Mouse (Mus musculus) ovary, postnatal 10 days (tissue): ENCODE results near the gene Camk2d.
A peak's percentile ranks its signal among the peaks of the same experiment; 100 is the strongest.

Experiments
- DNase-seq: peaks from one replicate; pipeline ENCODE4 v3.0.0; 2022; ENCODE audit warnings: low spot score

Gene Camk2d

DNA sequence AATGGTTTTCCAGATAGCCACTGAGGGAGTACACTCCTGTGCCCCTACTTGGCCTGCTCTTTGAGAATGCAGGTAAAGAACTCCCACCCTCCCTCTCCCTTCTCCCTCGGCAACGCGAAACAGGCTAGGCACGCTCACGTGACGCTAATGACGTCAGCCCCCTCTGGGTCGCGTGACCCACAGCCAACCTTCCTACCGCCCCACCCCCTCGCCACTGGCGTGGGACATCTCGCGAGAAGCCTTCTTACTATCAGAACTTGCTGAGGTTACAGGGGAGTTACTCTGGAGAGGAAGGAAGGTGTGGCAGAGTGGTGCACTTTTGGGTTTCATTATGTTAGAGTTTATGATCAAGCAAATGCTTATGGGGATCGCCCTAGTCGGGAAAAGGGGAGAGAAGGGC lies at the start of gene Camk2d:
Gene Camk2d, plus strand, starts transcription at position 217 of the 400 bp plus-strand sequence.
- DNase-seq = peak; percentile 75

DNA sequence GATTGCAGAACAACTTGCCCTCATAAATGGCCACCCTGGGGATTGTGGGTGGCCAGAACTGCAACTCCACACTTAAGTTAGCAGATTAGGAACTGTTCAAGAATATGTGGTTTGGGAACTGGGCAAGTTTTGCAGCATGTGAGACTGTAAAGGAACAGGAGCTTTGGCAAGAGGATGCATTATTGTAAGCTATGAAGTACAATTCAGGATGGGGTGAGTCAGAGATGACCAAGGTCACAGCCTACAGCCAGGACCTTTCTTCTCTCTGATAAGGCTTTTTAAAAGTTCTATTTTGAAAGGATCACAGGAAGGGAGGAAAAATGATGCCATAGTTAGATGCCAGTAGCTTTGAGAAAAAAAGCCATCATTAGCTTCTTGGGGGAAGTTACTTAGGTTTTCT lies 48.2 kb upstream of the Camk2d start:
- no peak for DNase-seq

DNA sequence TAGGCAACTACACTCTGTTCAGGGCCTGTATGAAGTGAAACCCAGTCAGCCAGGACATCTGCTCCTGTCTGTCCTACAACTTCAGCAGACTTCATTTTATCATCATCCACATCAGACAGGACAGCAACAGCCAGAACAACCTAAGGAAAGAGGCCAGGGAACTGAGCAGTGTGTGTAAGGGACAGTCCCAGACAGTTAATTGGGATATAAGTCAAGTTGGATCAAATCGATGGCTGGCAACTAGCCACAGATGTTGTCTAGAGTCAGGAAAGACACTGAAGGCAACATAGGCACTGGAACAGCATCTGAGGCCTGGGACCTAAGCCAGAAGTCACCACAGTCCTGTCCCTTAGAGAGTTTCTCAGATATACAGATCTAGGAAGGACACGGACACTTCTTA lies 32.5 kb upstream of the Camk2d start:
- DNase-seq = no peak

- DNase-seq = no peak
These were observed 25.5 kb upstream of the Camk2d start for GRCm38 (mm10) chr3:126570628-126571027.

DNA sequence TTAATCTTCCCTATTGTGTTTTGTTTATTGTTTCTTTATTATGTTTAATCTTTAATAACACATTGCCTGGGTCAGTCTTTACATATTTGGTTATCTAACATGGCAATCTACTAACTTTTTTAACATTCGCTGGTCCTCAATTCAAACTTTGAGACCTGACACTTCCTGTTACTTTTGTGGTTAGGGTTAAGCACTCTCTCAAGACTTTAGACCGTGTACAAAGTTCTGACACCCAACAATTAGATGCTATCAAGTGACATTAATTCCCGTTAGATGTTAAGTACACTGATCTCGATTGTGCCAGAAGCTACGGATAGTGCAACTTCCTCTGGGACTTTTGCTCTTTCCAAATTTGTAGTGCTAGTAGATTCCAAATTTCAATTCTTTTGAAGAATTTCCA lies 23.2 kb upstream of the Camk2d start:
- no peak for DNase-seq

- DNase-seq = no peak
These were observed 20.2 kb upstream of the Camk2d start for GRCm38 (mm10) chr3:126575927-126576326.

GRCm38 (mm10) chr3:126586134-126586533 lies 10.0 kb upstream of the Camk2d start:
- no peak for DNase-seq

DNA sequence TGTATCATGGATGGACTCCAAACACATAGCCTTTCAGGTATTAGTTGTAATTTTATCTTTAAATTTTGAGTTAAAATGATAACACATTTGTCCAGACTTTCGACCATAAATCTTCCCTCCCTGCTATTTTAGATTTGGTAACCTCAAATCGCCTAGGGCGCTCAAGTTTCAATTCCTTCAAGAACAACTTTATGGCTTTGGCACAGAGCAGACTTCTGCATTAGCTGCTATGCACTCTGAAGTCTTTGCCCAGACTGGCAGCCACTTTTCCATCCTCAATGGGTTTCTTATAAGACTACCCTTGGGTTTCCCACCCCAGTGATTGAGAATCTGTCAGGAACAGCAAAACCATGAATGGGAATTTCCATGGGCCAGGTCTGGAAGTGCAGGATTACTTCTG lies 8.6 kb upstream of the Camk2d start:
- no peak for DNase-seq

GRCm38 (mm10) chr3:126589556-126589955 lies 6.5 kb upstream of the Camk2d start:
- DNase-seq = no peak

- no peak for DNase-seq
These were observed 646 bp upstream of the Camk2d start for GRCm38 (mm10) chr3:126595456-126595855.

DNA sequence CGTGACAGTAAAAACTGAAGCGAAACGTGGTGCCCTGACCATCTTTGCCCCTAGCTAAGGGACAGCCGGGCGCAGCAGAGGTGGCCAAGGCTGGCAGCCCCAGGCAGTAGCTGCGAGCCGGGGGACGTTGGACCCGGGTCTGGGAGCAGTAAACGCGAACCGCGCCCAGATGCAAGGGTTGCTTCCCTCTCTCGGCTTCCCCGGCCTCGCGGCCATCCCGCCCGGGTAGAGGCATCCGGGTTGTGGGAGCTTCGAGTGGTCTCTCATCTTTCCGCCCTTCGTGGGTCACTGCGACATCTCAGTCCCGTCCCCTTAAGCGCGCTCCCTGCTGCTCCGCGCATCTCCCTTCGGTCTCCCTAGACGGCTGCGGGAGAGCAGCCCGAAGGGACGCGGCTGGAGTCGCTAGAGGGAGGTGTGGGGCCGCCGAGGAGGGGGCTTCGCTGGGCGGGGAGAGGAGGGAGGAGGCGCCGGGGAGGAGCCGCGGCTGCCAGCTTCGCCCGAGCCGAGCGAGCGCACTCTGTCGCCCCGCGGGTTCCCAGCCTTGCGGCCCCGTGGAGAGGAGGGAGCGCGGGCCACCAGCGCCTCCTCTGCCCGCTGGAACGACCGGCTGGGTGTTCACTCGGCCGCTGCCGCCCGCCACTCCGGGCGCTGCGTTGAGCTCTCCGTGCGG lies 524 bp downstream of the Camk2d start:
- DNase-seq = peak; percentile 79

DNA sequence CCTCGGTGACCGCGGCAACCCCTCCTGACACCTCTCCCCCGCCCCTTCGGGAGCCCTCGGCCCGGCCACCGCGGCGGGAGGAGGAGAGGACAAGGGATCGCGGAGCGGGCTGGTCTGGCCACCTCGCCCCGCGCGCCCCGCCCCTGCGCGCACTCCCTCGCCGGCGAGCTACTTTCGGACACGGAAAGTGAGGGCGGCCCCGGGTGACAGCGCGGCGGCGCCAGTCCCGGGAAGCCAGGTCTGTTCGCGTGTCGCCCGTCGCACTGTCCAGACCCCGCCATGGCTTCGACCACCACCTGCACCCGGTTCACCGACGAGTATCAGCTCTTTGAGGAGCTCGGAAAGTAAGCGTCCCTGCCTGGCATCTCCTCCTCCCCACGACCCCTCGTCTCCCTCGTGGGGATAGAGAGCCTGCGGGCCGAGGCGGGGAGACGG lies 1.1 kb downstream of the Camk2d start:
- DNase-seq = peak; percentile 64

- no peak for DNase-seq
These were observed 1.7 kb downstream of the Camk2d start for GRCm38 (mm10) chr3:126597596-126598328.

DNA sequence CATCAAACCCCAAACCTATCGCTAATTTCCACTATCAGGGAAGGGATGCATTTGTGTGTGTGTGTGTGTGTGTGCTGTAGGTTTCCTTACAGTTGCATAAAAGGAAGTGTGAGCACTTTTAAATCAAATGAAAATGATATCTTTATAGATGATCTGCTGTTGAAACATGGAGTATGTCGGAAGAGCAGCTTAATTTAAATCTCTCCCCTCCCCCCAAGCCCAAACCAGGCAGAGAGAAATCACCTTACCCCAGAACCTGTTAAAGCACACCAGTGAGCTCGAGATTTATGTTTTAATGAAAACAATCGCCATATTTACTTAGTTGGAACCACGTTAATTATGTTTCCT lies 2.2 kb downstream of the Camk2d start:
- DNase-seq = no peak

GRCm38 (mm10) chr3:126598881-126599280 lies 2.8 kb downstream of the Camk2d start:
- DNase-seq = no peak

DNA sequence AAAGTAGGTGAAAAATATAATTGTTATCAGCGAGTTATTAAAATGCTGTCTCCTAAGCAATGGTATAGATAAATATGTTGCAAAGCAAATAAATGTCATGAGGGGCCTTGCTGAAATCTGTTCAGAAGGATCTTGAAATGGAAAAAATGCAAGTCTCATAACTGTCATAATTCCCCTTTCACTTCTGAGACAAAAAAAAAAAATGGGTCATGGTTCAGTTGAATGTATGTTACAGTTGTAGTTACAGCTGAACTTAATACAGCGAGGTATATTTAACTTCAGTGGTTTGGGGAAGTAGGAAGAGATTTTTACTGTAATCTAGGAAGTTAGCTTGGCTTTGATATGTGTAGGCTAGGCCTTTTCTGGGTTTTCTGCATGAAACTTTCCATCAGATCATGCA lies 3.2 kb downstream of the Camk2d start:
- DNase-seq = no peak

GRCm38 (mm10) chr3:126599936-126600335 lies 3.8 kb downstream of the Camk2d start:
- DNase-seq = no peak

DNA sequence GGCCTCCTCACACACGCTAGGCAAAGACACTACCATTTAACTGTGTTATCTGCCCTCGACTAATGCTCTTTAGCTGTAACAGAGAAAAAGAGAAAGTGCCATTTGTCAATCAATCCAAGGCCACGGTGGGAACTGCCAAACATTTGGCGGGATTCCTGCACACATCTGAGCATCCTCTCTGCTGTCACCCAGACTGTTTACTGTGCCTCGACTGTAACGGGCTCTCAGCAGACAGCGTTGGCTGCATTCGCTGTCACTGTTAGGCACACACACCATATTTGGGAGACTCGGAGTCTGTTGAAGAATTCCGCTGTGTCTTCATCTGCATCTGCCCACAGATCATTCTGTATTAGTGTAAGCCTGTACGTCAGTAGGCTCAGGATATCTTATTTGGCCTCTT lies 6.7 kb downstream of the Camk2d start:
- no peak for DNase-seq

DNA sequence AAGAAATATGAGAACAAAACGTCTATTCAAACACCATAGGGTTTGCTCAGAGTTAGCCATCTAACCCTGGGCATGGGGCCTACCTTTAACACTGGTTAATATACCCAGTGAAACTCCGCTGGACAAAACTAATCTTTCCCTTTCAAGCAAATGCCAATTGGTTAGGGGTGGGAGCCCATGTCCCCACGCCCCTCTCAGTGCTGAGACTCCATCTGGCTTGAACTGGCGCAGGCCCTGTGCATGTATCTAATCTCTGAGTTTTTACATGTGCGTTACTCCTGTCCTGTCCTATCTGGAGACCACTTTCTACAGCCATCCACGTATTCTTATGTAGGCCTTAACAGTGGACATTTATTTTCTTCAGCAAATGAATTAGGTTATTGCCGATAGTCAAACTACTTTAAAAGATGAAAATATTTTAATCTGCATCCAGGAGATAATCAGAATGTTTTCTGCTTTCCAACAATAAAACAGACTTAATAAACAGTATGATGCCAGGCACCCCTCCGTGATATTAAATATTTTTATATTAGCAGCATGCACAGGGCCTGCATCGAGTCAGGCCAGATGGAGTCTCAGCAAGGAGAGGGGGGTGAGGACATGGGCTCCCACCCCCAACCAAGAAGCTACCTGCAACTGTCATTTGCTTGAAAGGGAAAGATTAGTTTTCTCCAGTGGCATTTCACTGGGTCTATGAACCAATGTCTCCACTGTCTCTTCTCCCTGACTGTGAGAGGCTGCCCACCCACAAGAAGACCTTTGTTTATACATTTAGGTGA lies 8.7 kb downstream of the Camk2d start:
- DNase-seq = no peak

DNA sequence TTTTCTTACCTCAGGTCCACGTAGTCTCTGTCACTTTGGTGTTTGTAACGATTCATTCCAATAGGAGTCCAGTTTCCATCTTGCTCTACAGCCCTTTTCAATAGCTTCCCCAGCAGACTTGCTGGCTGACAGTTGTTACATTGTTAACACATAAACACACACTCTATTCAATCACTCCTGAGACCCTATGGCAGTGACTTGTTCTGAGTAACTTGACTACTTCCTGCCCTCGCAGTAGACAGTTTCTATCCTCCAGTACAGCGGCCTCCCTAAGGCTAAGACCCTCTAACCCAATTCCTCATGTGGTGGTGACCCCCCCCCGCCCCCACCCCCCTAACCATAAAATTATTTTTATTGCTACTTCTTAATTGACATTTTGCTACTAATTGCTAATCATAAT lies 13.2 kb downstream of the Camk2d start:
- DNase-seq = no peak

DNA sequence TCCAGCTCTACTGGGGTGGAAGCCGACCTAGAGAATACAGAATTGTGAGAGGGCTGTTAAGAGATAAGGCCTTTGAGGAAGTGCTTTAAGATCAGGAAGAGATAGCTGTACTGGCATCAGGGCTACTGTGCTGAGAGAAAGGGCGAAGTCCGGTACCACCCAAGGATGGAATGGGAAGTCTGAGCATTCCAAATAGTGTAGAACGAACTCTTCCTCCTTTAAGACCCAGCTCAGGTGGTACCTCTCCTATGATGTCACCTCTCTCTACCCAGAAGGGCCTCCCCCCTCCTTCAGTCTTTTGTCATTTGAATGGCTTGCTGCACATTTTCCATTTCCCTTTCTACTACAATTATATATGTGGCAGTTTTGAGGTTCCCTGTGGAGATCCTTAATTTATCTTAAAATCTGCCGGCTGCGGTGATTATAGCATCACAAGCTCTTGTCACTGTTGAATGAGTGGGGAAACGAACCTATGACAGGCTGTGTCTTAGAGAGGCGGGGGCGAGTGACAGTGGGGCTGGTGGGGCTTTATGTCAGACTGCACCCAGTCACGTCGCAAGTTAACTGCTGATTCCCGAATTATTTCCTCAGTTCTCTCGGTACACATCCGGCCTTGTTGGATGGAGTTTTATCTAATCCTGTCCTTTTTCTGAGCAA lies 13.8 kb downstream of the Camk2d start:
- no peak for DNase-seq

DNA sequence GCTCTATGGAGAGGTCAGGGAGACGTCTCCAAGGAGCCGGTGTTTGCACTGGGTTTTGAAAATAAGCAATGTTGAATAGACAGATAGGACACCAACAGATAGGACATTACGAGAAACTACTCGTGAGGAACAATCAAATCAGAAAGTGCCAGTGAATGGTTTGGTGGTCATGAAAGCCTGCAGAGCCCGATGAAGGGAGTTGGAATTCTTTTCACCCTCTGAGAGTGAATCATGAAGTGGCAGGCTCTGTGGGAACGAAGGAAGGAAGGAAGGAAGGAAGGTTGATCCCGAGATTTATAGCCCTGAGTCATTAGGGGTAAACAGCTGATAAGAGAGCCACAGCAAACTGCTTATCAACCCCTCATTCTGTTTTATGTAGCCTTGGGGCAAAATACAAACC lies 15.5 kb downstream of the Camk2d start:
- no peak for DNase-seq
